Mouse (Mus musculus): ENCODE measurements around the gene Zfp605.
"Not testable (repeated sequence)": the region's sequence is repeated elsewhere in the genome, so short reads cannot be mapped to it uniquely, and the experiment has no call there.

Gene Zfp605

GRCm38 (mm10) chr5:110107581-110108304, 2.1 kb upstream of the Zfp605 start, which contains the start of gene Gtpbp6:
Gene Gtpbp6 (minus strand): TSS chr5:110108197.
- DNase-seq (ENCODE audit: low read depth, low spot score), result peak; percentile 96

- no peak for DNase-seq (ENCODE audit: low read depth, low spot score)
Observed at GRCm38 (mm10) chr5:110108305-110108628, 1.6 kb upstream of the Zfp605 start.

- not testable (repeated sequence) for DNase-seq (ENCODE audit: low read depth, low spot score)
Observed at GRCm38 (mm10) chr5:110122380-110122779, 12.5 kb downstream of the Zfp605 start.

- DNase-seq (ENCODE audit: low read depth, low spot score), result peak; percentile 97
Observed at GRCm38 (mm10) chr5:110135293-110136086, 25.6 kb downstream of the Zfp605 start, which contains the start of gene Chfr. Gene Chfr (plus strand): TSS chr5:110135842.

GRCm38 (mm10) chr5:110136087-110136464, 26.2 kb downstream of the Zfp605 start:
- no peak for DNase-seq (ENCODE audit: low read depth, low spot score)

- no peak for DNase-seq (ENCODE audit: low read depth, low spot score)
Observed at GRCm38 (mm10) chr5:110137816-110138215, 27.9 kb downstream of the Zfp605 start.

- DNase-seq (ENCODE audit: low read depth, low spot score), result no peak
Observed at GRCm38 (mm10) chr5:110139325-110139724, 29.4 kb downstream of the Zfp605 start.

- no peak for DNase-seq (ENCODE audit: low read depth, low spot score)
Observed at GRCm38 (mm10) chr5:110140424-110140823, 30.5 kb downstream of the Zfp605 start.

- DNase-seq (ENCODE audit: low read depth, low spot score), result no peak
Observed at GRCm38 (mm10) chr5:110142309-110142708, 32.4 kb downstream of the Zfp605 start.

- DNase-seq (ENCODE audit: low read depth, low spot score), result peak; percentile 4
Observed at GRCm38 (mm10) chr5:110143007-110143406, 33.1 kb downstream of the Zfp605 start.

GRCm38 (mm10) chr5:110169374-110169773, 59.5 kb downstream of the Zfp605 start:
- no peak for DNase-seq (ENCODE audit: low read depth, low spot score)

- DNase-seq (ENCODE audit: low read depth, low spot score), result peak; percentile 97
Observed at GRCm38 (mm10) chr5:110176362-110177020, 66.6 kb downstream of the Zfp605 start, which contains the start of gene Golga3. Gene Golga3 (plus strand): TSS chr5:110176701.

- DNase-seq (ENCODE audit: low read depth, low spot score), result no peak
Observed at GRCm38 (mm10) chr5:110177021-110177420, 67.1 kb downstream of the Zfp605 start.

GRCm38 (mm10) chr5:110178628-110179027, 68.7 kb downstream of the Zfp605 start:
- DNase-seq (ENCODE audit: low read depth, low spot score), result no peak

Data from forelimb bud, embryonic 11.5 days (tissue).